Mouse (Mus musculus): ENCODE results near the gene Rb1.

DNA sequence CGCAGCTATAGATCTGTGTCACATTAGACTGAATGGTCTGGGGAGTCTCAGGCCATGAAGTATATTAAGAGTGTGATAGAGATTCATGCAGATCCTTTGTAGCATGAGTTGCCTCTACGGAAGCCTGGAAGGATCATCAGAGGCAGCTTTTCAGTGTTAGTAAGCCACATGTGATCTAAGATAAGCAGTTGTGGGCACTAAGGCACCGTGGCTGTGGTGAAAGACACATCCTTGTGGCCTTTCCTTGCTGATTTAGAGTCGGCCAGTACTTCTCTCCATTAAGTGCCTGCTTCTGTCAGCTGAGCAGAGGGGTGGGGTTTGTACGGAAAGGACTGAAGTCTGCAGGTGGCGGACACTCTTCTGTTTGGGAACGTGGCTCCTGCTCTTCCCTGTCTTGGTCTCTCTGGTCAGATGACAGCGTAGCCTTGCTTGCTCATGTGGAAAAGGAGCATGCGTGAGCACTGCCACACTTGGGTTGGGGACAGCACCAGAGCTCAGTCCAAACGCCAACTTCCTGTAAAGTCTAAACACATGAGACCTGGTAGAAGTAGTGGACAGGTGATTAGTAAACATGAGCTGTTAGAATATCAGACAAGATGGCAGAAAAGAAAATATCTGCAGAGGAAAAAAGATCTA is 162.1 kb downstream of the Rb1 start:
- no peak for TF ChIP-seq CTCF (IDR thresholded peaks at IDR 0.05; ENCODE audit: low read depth)
- no peak for TF ChIP-seq EP300 (IDR thresholded peaks at IDR 0.05; ENCODE audit: low read depth)
